Mouse (Mus musculus) MEL (cell line): ENCODE measurements around the gene Ddx56. TPM values are rescaled to one million over a fixed set of nuclear protein-coding genes. Genes with fewer than 3 reads are reported as not detected.

Experiments
- DNase-seq: peaks from one replicate; pipeline ENCODE4 v3.0.0; 2011; ENCODE audit warnings: low read depth, low spot score
- H3K27ac ChIP-seq: 2 replicates; pipeline ENCODE4 v1.5.1; 2012; ENCODE audit warnings: low read depth, mild to moderate bottlenecking, control low read depth, low read length, moderate library complexity; ENCODE audit not compliant: control insufficient read depth
- H3K27me3 ChIP-seq, 2 experiments: fragments of 150-350 bp in 1 of 2; sonication (generic) in 1 of 2; 2 replicates each; pipeline ENCODE4 v1.6.1; 2012; ENCODE audit warnings: low read length in 2 of 2, mild to moderate bottlenecking in 2 of 2, improper control_type of control experiment in 1 of 2, moderate library complexity in 1 of 2; ENCODE audit not compliant: insufficient read depth in 2 of 2, control insufficient read depth in 1 of 2
- H3K36me3 ChIP-seq, 2 experiments: 2 replicates each; pipeline ENCODE4 v1.6.1; 2012 to 2014; ENCODE audit warnings: low read length in 2 of 2, improper control_type of control experiment in 1 of 2, inconsistent platforms in 1 of 2, mild to moderate bottlenecking in 1 of 2; ENCODE audit not compliant: insufficient read depth in 2 of 2, control insufficient read depth in 1 of 2
- H3K4me1 ChIP-seq, 2 experiments: fragments of 150-350 bp in 1 of 2; sonication (generic) in 1 of 2; 2 replicates each; pipeline ENCODE4 v1.6.1; 2012; ENCODE audit warnings: low read length in 2 of 2, improper control_type of control experiment in 1 of 2, mild to moderate bottlenecking in 1 of 2; ENCODE audit not compliant: insufficient read depth in 2 of 2, control insufficient read depth in 1 of 2
- H3K4me3 ChIP-seq, 2 experiments: fragments of 150-350 bp in 1 of 2; sonication (generic) in 1 of 2; 2 replicates each; pipeline ENCODE4 v1.5.1; 2012; ENCODE audit warnings: low read depth in 2 of 2, low read length in 2 of 2, mild to moderate bottlenecking in 2 of 2, moderate library complexity in 2 of 2, control low read depth in 1 of 2, improper control_type of control experiment in 1 of 2; ENCODE audit not compliant: control insufficient read depth in 1 of 2, insufficient read depth in 1 of 2
- H3K79me2 ChIP-seq: 2 replicates; pipeline ENCODE4 v1.6.1; 2012; ENCODE audit warnings: mild to moderate bottlenecking, low read length, moderate library complexity; ENCODE audit not compliant: control insufficient read depth, poor library complexity, insufficient read depth
- H3K9ac ChIP-seq: 2 replicates; pipeline ENCODE4 v1.6.1; 2012; ENCODE audit warnings: low read depth, mild to moderate bottlenecking, control low read depth, low read length, moderate library complexity; ENCODE audit not compliant: control insufficient read depth, poor library complexity, severe bottlenecking
- H3K9me3 ChIP-seq: fragments of 150-350 bp; sonication (generic); replicated peaks from 2 replicates; pipeline ENCODE4 v1.6.1; 2012; ENCODE audit warnings: mild to moderate bottlenecking, low read length, improper control_type of control experiment, moderate library complexity; ENCODE audit not compliant: insufficient read depth
- CHD2 ChIP-seq: IDR thresholded peaks from 2 replicates; pipeline ENCODE4 v1.6.1; 2011; ENCODE audit warnings: low read length, improper control_type of control experiment
- CTCF ChIP-seq, 3 experiments: IDR thresholded peaks in 2 of 3; conservative IDR thresholded peaks in 1 of 3; 2 replicates each; pipeline ENCODE4 v1.5.1; 2011 to 2012; ENCODE audit warnings: low read length in 3 of 3, low read depth in 2 of 3, mild to moderate bottlenecking in 2 of 3, improper control_type of control experiment in 1 of 3, inconsistent platforms in 1 of 3, mixed read lengths in 1 of 3, moderate library complexity in 1 of 3; ENCODE audit not compliant: control insufficient read depth in 1 of 3, insufficient read depth in 1 of 3, poor library complexity in 1 of 3, severe bottlenecking in 1 of 3
- E2F4 ChIP-seq: IDR thresholded peaks from 2 replicates; pipeline ENCODE4 v1.6.1; 2011; ENCODE audit warnings: low read depth, low read length, improper control_type of control experiment, borderline replicate concordance
- ELF1 ChIP-seq: IDR thresholded peaks from 2 replicates; pipeline ENCODE4 v1.6.1; 2014; ENCODE audit warnings: low read depth, mild to moderate bottlenecking, inconsistent platforms, low read length, improper control_type of control experiment, moderate library complexity
- EP300 ChIP-seq, 2 experiments: IDR thresholded peaks; 2 replicates each; pipeline ENCODE4 v1.6.1; 2011; ENCODE audit warnings: improper control_type of control experiment in 2 of 2, low read length in 2 of 2, low read depth in 1 of 2, mild to moderate bottlenecking in 1 of 2
- ETS1 ChIP-seq: IDR thresholded peaks from 2 replicates; pipeline ENCODE4 v1.6.1; 2012; ENCODE audit warnings: low read depth, mild to moderate bottlenecking, inconsistent platforms, low read length, improper control_type of control experiment, moderate library complexity
- GABPA ChIP-seq: IDR thresholded peaks from 2 replicates; pipeline ENCODE4 v1.6.1; 2012; ENCODE audit warnings: low read depth, mild to moderate bottlenecking, inconsistent platforms, low read length, improper control_type of control experiment, moderate library complexity
- GATA1 ChIP-seq: IDR thresholded peaks from 2 replicates; pipeline ENCODE4 v1.6.1; 2011; ENCODE audit warnings: low read depth, low read length, improper control_type of control experiment
- HCFC1 ChIP-seq: IDR thresholded peaks from 2 replicates; pipeline ENCODE4 v1.6.1; 2012; ENCODE audit warnings: low read depth, mild to moderate bottlenecking, inconsistent platforms, low read length, improper control_type of control experiment, moderate library complexity
- KAT2A ChIP-seq: conservative IDR thresholded peaks from 2 replicates; pipeline ENCODE4 v1.6.1; 2012; ENCODE audit warnings: low read depth, low read length, improper control_type of control experiment, inconsistent platforms
- MAX ChIP-seq: IDR thresholded peaks from 2 replicates; pipeline ENCODE4 v1.6.1; 2011; ENCODE audit warnings: low read length, improper control_type of control experiment
- MXI1 ChIP-seq: IDR thresholded peaks from 2 replicates; pipeline ENCODE4 v1.6.1; 2011; ENCODE audit warnings: mild to moderate bottlenecking, low read depth, low read length, improper control_type of control experiment
- MYB ChIP-seq: IDR thresholded peaks from 2 replicates; pipeline ENCODE4 v1.6.1; 2011; ENCODE audit warnings: mild to moderate bottlenecking, low read depth, low read length, improper control_type of control experiment
- NELFE ChIP-seq: IDR thresholded peaks from 2 replicates; pipeline ENCODE4 v1.6.1; 2011; ENCODE audit warnings: low read depth, low read length, improper control_type of control experiment
- NRF1 ChIP-seq: IDR thresholded peaks from 2 replicates; pipeline ENCODE4 v1.6.1; 2014; ENCODE audit warnings: low read depth, mild to moderate bottlenecking, inconsistent platforms, low read length, improper control_type of control experiment, moderate library complexity; ENCODE audit not compliant: poor library complexity, insufficient read depth, severe bottlenecking
- POLR2A ChIP-seq, 2 experiments: IDR thresholded peaks; 2 replicates each; pipeline ENCODE4 v1.6.1; 2011 to 2012; ENCODE audit warnings: low read length in 2 of 2, mild to moderate bottlenecking in 2 of 2, control low read depth in 1 of 2, improper control_type of control experiment in 1 of 2, low read depth in 1 of 2, moderate library complexity in 1 of 2; ENCODE audit not compliant: control insufficient read depth in 1 of 2, insufficient read depth in 1 of 2, poor library complexity in 1 of 2
- POLR2AphosphoS5 ChIP-seq: IDR thresholded peaks from 2 replicates; pipeline ENCODE4 v1.6.1; 2012; ENCODE audit warnings: low read depth, borderline replicate concordance, mild to moderate bottlenecking, inconsistent platforms, low read length, moderate library complexity, mixed read lengths
- RAD21 ChIP-seq: IDR thresholded peaks from 2 replicates; pipeline ENCODE4 v1.6.1; 2011; ENCODE audit warnings: mild to moderate bottlenecking, low read depth, low read length, improper control_type of control experiment
- RCOR1 ChIP-seq: IDR thresholded peaks from 2 replicates; pipeline ENCODE4 v1.6.1; 2012; ENCODE audit warnings: low read depth, mild to moderate bottlenecking, inconsistent platforms, low read length, improper control_type of control experiment
- SIN3A ChIP-seq: IDR thresholded peaks from 2 replicates; pipeline ENCODE4 v1.6.1; 2012; ENCODE audit warnings: low read length, improper control_type of control experiment, inconsistent platforms
- TAL1 ChIP-seq: IDR thresholded peaks from 2 replicates; pipeline ENCODE4 v1.6.1; 2012; ENCODE audit warnings: mild to moderate bottlenecking, inconsistent platforms, low read length, moderate library complexity, mixed read lengths
- TBP ChIP-seq: IDR thresholded peaks from 2 replicates; pipeline ENCODE4 v1.8.0; 2011; ENCODE audit warnings: low read depth, low read length, improper control_type of control experiment
- UBTF ChIP-seq: IDR thresholded peaks from 2 replicates; pipeline ENCODE4 v1.6.1; 2012; ENCODE audit warnings: low read depth, mild to moderate bottlenecking, inconsistent platforms, low read length, improper control_type of control experiment, moderate library complexity, borderline replicate concordance; ENCODE audit not compliant: insufficient read depth
- USF1 ChIP-seq: IDR thresholded peaks from 2 replicates; pipeline ENCODE4 v1.6.1; 2014; ENCODE audit warnings: low read depth, mild to moderate bottlenecking, inconsistent platforms, low read length, improper control_type of control experiment, moderate library complexity
- USF2 ChIP-seq, 2 experiments: IDR thresholded peaks; 2 replicates each; pipeline ENCODE4 v1.6.1; 2011 to 2012; ENCODE audit warnings: improper control_type of control experiment in 2 of 2, low read length in 2 of 2, borderline replicate concordance in 1 of 2, inconsistent platforms in 1 of 2, low read depth in 1 of 2, mild to moderate bottlenecking in 1 of 2; ENCODE audit not compliant: insufficient read depth in 1 of 2
- ZKSCAN1 ChIP-seq: IDR thresholded peaks from 2 replicates; pipeline ENCODE4 v1.6.1; 2012; ENCODE audit warnings: low read depth, mild to moderate bottlenecking, inconsistent platforms, low read length, improper control_type of control experiment, moderate library complexity
- ZMIZ1 ChIP-seq: IDR thresholded peaks from 2 replicates; pipeline ENCODE4 v1.6.1; 2012; ENCODE audit warnings: low read depth, mild to moderate bottlenecking, inconsistent platforms, low read length, improper control_type of control experiment, moderate library complexity
- polyA plus RNA-seq, 2 experiments: library from polyadenylated mRNA; stranded (reverse) in 1 of 2; unstranded in 1 of 2; fragments of >175 nt in 1 of 2; fragments of >200 nt in 1 of 2; gene quantifications; 2 replicates each; pipeline versions ENCODE4 v1.2.1 to v1.2.4; 2012; ENCODE audit warnings: low replicate concordance in 2 of 2, low read depth in 1 of 2; ENCODE audit not compliant: insufficient read length in 2 of 2, insufficient read depth in 1 of 2, missing spikeins in 1 of 2
- total RNA-seq: library from RNA; depleted of rRNA; stranded (reverse); fragments of 300-350 nt; gene quantifications from 2 replicates; pipeline ENCODE4 v1.2.3, GENCODE M21; 2012

Gene Ddx56
- total and polyA plus RNA-seq, 3 experiments = 138 to 201 TPM; not detected in 1

DNA sequence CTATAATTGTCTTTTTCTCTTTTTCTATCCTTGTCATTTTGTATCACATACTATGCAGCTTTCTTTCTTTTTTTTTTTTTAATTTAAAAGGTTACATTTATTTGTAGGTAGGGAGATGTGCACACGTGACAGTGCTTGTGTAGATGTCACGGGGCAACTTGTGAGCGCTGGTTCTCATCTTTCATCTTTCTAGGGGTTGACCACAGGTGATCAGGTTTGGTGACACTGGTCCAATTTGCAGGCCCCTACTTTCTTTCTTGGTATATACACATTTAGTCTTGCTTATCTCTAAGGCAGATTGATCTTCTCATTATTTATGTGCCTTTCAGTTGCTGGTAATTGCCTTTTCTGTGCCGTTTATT, 25.4 kb upstream of the Ddx56 start:
- Histone ChIP-seq H3K9ac (peak overlapping the region; percentile 49), H3K27ac (peak overlapping the region; percentile 55; the same call in 1 of the 2 replicates), H3K79me2 (peaks cover 36% of the 10 kb centered on the region), H3K9me3 (no peaks in the 10 kb centered on the region), H3K36me3 (peaks cover 12 to 39% of the 10 kb centered on the region in 2 experiments), H3K4me3 (peak overlapping the region; percentile 82 to 85), H3K27me3 (no peaks in the 10 kb centered on the region), H3K4me1 (peaks cover 18 to 20% of the 10 kb centered on the region in 2 experiments)
- peak; percentile 25 for DNase-seq
- TF ChIP-seq USF2 (IDR thresholded peaks at IDR 0.05; ENCODE audit: borderline replicate concordance in 1 of 2, insufficient read depth in 1 of 2, low read depth in 1 of 2, low read length in 2 of 2) (no peak), ZKSCAN1 (no peak), TBP (no peak), EP300 (IDR thresholded peaks at IDR 0.05; ENCODE audit: low read depth in 1 of 2, low read length in 2 of 2) (no peak), NRF1 (no peak), SIN3A (no peak), USF1 (no peak), MAX (no peak), POLR2AphosphoS5 (no peak), ETS1 (no peak), CTCF (IDR thresholded peaks at IDR 0.05 in 2 of 3, conservative IDR thresholded peaks at IDR 0.05 in 1 of 3; ENCODE audit: control insufficient read depth in 1 of 3, insufficient read depth in 1 of 3, low read depth in 2 of 3, low read length in 3 of 3, poor library complexity in 1 of 3, severe bottlenecking in 1 of 3) (no peak), ZMIZ1 (no peak), POLR2A (IDR thresholded peaks at IDR 0.05; ENCODE audit: control insufficient read depth in 1 of 2, insufficient read depth in 1 of 2, low read depth in 1 of 2, low read length in 2 of 2, poor library complexity in 1 of 2) (no peak), HCFC1 (no peak)

GRCm38 (mm10) chr11:6292116-6292987, 24.8 kb upstream of the Ddx56 start:
- DNase-seq = peak; percentile 96
- Histone ChIP-seq H3K4me3 (peak overlapping the region; percentile 82 to 85), H3K4me1 (peaks cover 18 to 20% of the 10 kb centered on the region in 2 experiments), H3K9me3 (no peaks in the 10 kb centered on the region), H3K9ac (peak overlapping the region; percentile 84), H3K79me2 (peaks cover 36% of the 10 kb centered on the region), H3K27ac (peak overlapping the region; percentile 89), H3K27me3 (no peaks in the 10 kb centered on the region), H3K36me3 (peaks cover 6 to 39% of the 10 kb centered on the region in 2 experiments)
- TF ChIP-seq KAT2A (peak; percentile 48; the same call in 1 of the 2 replicates), NELFE (peak; percentile 78; the same call in 1 of the 2 replicates), RCOR1 (0 out of 2 replicates have a peak, but pooled peaks have one; percentile 26), ZKSCAN1 (no peak), MXI1 (peak; percentile 94), TAL1 (no peak), TBP (peak; percentile 60; the same call in 1 of the 2 replicates), GABPA (no peak), CHD2 (peak; percentile 82), MAX (peak; percentile 76), HCFC1 (peak; percentile 72; the same call in 1 of the 2 replicates), POLR2A (IDR thresholded peaks at IDR 0.05; ENCODE audit: control insufficient read depth in 1 of 2, insufficient read depth in 1 of 2, low read depth in 1 of 2, low read length in 2 of 2, poor library complexity in 1 of 2) (peak in 1 of 2 experiments; percentile 68; a peak in 2 of 4 replicates), NRF1 (peak; percentile 93), ELF1 (peak; percentile 80), GATA1 (no peak; the same call in 1 of the 2 replicates), UBTF (no peak), RAD21 (no peak), E2F4 (no peak), USF2 (IDR thresholded peaks at IDR 0.05; ENCODE audit: borderline replicate concordance in 1 of 2, insufficient read depth in 1 of 2, low read depth in 1 of 2, low read length in 2 of 2) (no peak), ETS1 (peak; percentile 36; the same call in 1 of the 2 replicates), MYB (no peak), SIN3A (peak; percentile 94)
